Mouse (Mus musculus): ENCODE results near the gene Mtx1.

DNA sequence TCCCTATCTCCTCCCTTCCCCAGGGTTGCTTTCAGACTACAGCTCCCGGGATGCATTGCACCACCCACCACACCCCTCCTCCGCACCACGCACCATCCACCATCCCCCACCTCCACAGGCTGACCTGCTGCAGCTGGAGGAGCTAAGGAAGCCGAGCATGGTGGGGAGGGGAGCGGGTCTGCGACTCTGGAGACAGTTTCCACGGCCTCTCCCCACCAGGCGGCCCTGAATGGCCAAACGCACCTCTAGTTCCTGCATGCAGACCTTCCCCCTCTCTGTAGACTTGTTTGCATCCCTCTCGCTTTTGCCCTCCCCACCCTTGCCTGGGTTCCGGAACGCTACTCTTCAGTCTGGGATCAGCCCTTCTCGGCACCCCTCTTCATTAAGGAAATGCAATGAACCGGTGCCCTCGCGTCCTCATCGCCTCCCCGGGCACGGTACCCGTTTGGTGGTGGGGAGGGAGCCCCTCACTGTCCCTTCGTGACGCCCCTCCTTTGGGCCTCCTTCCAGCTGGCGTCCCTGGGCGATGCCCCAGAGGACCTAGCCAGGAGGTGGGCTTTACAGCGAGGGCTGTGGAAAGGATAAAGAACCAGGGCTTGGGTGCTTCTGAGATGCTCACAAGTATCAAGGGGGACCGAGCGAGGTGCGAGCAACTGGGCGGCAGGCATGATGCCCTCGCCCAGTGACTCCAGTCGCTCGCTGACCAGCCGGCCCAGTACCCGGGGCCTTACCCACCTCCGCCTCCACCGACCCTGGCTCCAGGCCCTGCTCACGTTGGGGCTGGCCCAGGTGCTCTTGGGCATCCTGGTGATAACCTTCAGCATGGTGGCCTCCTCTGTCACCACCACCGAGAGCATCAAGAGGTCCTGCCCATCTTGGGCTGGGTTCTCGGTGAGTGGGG, 43.6 kb downstream of the Mtx1 start, which contains the start of gene Fam189b:
- no peak for TF ChIP-seq CTCF (IDR thresholded peaks at IDR 0.05; ENCODE audit: low read depth)
- TF ChIP-seq EP300 (IDR thresholded peaks at IDR 0.05; ENCODE audit: low read depth) = no peak
